Mouse (Mus musculus) forebrain, embryonic 14.5 days (tissue): Measurements from ENCODE around the gene Adrm1. TPM values are rescaled to one million over a fixed set of nuclear protein-coding genes. Genes with fewer than 3 reads are reported as not detected.

Experiments used
- ATAC-seq: fragments of 200-750 bp; cut with Nextera tagmentation; 2 replicates; pipeline ENCODE4 v1.8.0; 2017; ENCODE audit warnings: mild to moderate bottlenecking, moderate library complexity
- DNase-seq: peaks from one replicate; pipeline ENCODE4 v3.0.0-alpha.2; 2015; ENCODE audit warnings: low spot score
- H3K27ac ChIP-seq: fragments of 300-500 bp; sonication (generic); 2 replicates; pipeline ENCODE4 v1.5.1; 2014; ENCODE audit warnings: low read depth, mild to moderate bottlenecking, control low read depth, low read length, moderate library complexity
- H3K27me3 ChIP-seq: fragments of 300-500 bp; sonication (generic); replicated peaks from 2 replicates; pipeline ENCODE4 v1.6.1; 2014; ENCODE audit warnings: low read length, control low read depth, mixed read lengths; ENCODE audit not compliant: control insufficient read depth, insufficient read depth
- H3K36me3 ChIP-seq: fragments of 300-500 bp; sonication (generic); 2 replicates; pipeline ENCODE4 v1.6.1; 2014; ENCODE audit warnings: low read length, control low read depth; ENCODE audit not compliant: control insufficient read depth, insufficient read depth
- H3K4me1 ChIP-seq: fragments of 300-500 bp; sonication (generic); 2 replicates; pipeline ENCODE4 v1.6.1; 2014; ENCODE audit warnings: antibody characterized with exemption, low read length, control low read depth; ENCODE audit not compliant: control insufficient read depth, insufficient read depth
- H3K4me2 ChIP-seq: fragments of 300-500 bp; sonication (generic); 2 replicates; pipeline ENCODE4 v1.6.1; 2014; ENCODE audit warnings: mild to moderate bottlenecking, control low read depth, low read length
- H3K4me3 ChIP-seq: fragments of 300-500 bp; sonication (generic); 2 replicates; pipeline ENCODE4 v1.5.1; 2014; ENCODE audit warnings: low read depth, low read length, control low read depth
- H3K9ac ChIP-seq: fragments of 300-500 bp; sonication (generic); 2 replicates; pipeline ENCODE4 v1.6.1; 2014; ENCODE audit warnings: mild to moderate bottlenecking, low read length, control low read depth, moderate library complexity
- H3K9me3 ChIP-seq: fragments of 300-500 bp; sonication (generic); replicated peaks from 2 replicates; pipeline ENCODE4 v1.6.1; 2016; ENCODE audit warnings: low read length, control low read depth, mixed read lengths; ENCODE audit not compliant: control insufficient read depth
- WGBS: fragments of 180-500 bp; shearing (Covaris S2); extraction: QIAGEN DNeasy Blood & Tissue Kit; methylation state at CpG from one replicate; pipeline ENCODE4 v1.1.7; 2014; 5-methylcytosine and 5-hydroxymethylcytosine counted together
- polyA plus RNA-seq: library from polyadenylated mRNA; unstranded; fragments of >200 nt; fragmentation: Nextera tagmentation; extraction: Ambion mirVana; gene quantifications from 2 replicates; pipeline ENCODE4 v1.2.1, GENCODE M21; 2014

The Adrm1 gene
- polyA plus RNA-seq, 1 experiment from 2014 or later: 147 TPM

GRCm38 (mm10) chr2:180148551-180148950 lies 22.7 kb upstream of the Adrm1 start:
- no peak overlapping the region for H3K9ac ChIP-seq
- H3K27me3 ChIP-seq: no peaks in the 10 kb centered on the region
- 94% methylated on average over 9 of the region's 9 CpGs for WGBS
- no peaks in the 10 kb centered on the region for H3K4me1 ChIP-seq
- ATAC-seq (no peak), DNase-seq (no peak)
- H3K36me3 ChIP-seq: peaks cover 87% of the 10 kb centered on the region
- H3K9me3 ChIP-seq: no peaks in the 10 kb centered on the region
- H3K27ac ChIP-seq: no peak overlapping the region
- H3K4me3 ChIP-seq: no peak overlapping the region
- H3K4me2 ChIP-seq: no peak overlapping the region

GRCm38 (mm10) chr2:180154796-180155195 lies 16.5 kb upstream of the Adrm1 start:
- no peaks in the 10 kb centered on the region for H3K9me3 ChIP-seq
- peak; percentile 19 for DNase-seq
- no peaks in the 10 kb centered on the region for H3K4me1 ChIP-seq
- H3K4me2 ChIP-seq: no peak overlapping the region
- 67% methylated on average over 3 of the region's 3 CpGs for WGBS
- no peak overlapping the region for H3K27ac ChIP-seq
- no peak overlapping the region for H3K4me3 ChIP-seq
- no peaks in the 10 kb centered on the region for H3K27me3 ChIP-seq
- ATAC-seq: no peak
- peaks cover 85% of the 10 kb centered on the region for H3K36me3 ChIP-seq
- no peak overlapping the region for H3K9ac ChIP-seq

- DNase-seq: no peak
- H3K9ac ChIP-seq: no peak overlapping the region
- no peaks in the 10 kb centered on the region for H3K9me3 ChIP-seq
- peaks cover 85% of the 10 kb centered on the region for H3K36me3 ChIP-seq
- H3K4me3 ChIP-seq: no peak overlapping the region
- H3K27me3 ChIP-seq: no peaks in the 10 kb centered on the region
- H3K4me1 ChIP-seq: no peaks in the 10 kb centered on the region
- H3K27ac ChIP-seq: no peak overlapping the region
- no peak for ATAC-seq
- no peak overlapping the region for H3K4me2 ChIP-seq
- 91% methylated on average over 3 of the region's 3 CpGs for WGBS
Observed at GRCm38 (mm10) chr2:180158627-180159026, 12.7 kb upstream of the Adrm1 start.

GRCm38 (mm10) chr2:180165855-180166254 lies 5.4 kb upstream of the Adrm1 start:
- ATAC-seq: no peak
- Histone ChIP-seq H3K4me3 (no peak overlapping the region), H3K36me3 (peaks cover 35% of the 10 kb centered on the region), H3K4me2 (no peak overlapping the region), H3K27ac (no peak overlapping the region), H3K27me3 (no peaks in the 10 kb centered on the region), H3K9ac (no peak overlapping the region), H3K4me1 (peaks cover 2% of the 10 kb centered on the region; the same call in 1 of the 2 replicates), H3K9me3 (no peaks in the 10 kb centered on the region)
- WGBS: 80% methylated on average over 2 of the region's 2 CpGs
- no peak for DNase-seq

GRCm38 (mm10) chr2:180166869-180167268 lies 4.4 kb upstream of the Adrm1 start:
- Histone ChIP-seq H3K9ac (no peak overlapping the region), H3K36me3 (peaks cover 26% of the 10 kb centered on the region), H3K27me3 (no peaks in the 10 kb centered on the region), H3K4me3 (no peak overlapping the region), H3K9me3 (no peaks in the 10 kb centered on the region), H3K27ac (no peak overlapping the region), H3K4me1 (peaks cover 3% of the 10 kb centered on the region; the same call in 1 of the 2 replicates), H3K4me2 (no peak overlapping the region)
- ATAC-seq (no peak), DNase-seq (no peak)
- 79% methylated on average over 2 of the region's 2 CpGs for WGBS

GRCm38 (mm10) chr2:180170151-180170805 lies 1.0 kb upstream of the Adrm1 start:
- Histone ChIP-seq H3K27ac (no peak overlapping the region), H3K4me1 (peaks cover 10% of the 10 kb centered on the region), H3K4me2 (peak overlapping the region; percentile 59), H3K36me3 (peaks cover 28% of the 10 kb centered on the region), H3K4me3 (no peak overlapping the region), H3K9ac (peak overlapping the region; percentile 63), H3K9me3 (no peaks in the 10 kb centered on the region), H3K27me3 (no peaks in the 10 kb centered on the region)
- 78% methylated on average over 11 of the region's 11 CpGs for WGBS
- DNase-seq (peak; percentile 3), ATAC-seq (no peak)

- under 1% methylated on average over 56 of the region's 80 CpGs for WGBS
- Histone ChIP-seq H3K4me1 (peaks cover 10% of the 10 kb centered on the region), H3K27me3 (no peaks in the 10 kb centered on the region), H3K9ac (peak overlapping the region; percentile 96), H3K36me3 (peaks cover 40% of the 10 kb centered on the region), H3K27ac (peak overlapping the region; percentile 87), H3K4me3 (peak overlapping the region; percentile 97), H3K4me2 (peak overlapping the region; percentile 98), H3K9me3 (no peaks in the 10 kb centered on the region)
- ATAC-seq (peak; percentile 70), DNase-seq (peak; percentile 33)
Observed at GRCm38 (mm10) chr2:180171522-180172070, 311 bp downstream of the Adrm1 start.

GRCm38 (mm10) chr2:180172152-180172551 lies 867 bp downstream of the Adrm1 start:
- H3K4me2 ChIP-seq: peak overlapping the region; percentile 98
- ATAC-seq (no peak), DNase-seq (no peak)
- H3K9ac ChIP-seq: peak overlapping the region; percentile 96
- peaks cover 10% of the 10 kb centered on the region for H3K4me1 ChIP-seq
- 10% methylated on average over 5 of the region's 9 CpGs for WGBS
- H3K4me3 ChIP-seq: peak overlapping the region; percentile 97
- H3K9me3 ChIP-seq: no peaks in the 10 kb centered on the region
- H3K27me3 ChIP-seq: no peaks in the 10 kb centered on the region
- no peak overlapping the region for H3K27ac ChIP-seq
- H3K36me3 ChIP-seq: peaks cover 43% of the 10 kb centered on the region

GRCm38 (mm10) chr2:180173163-180173562 lies 1.9 kb downstream of the Adrm1 start:
- H3K9ac ChIP-seq: no peak overlapping the region
- H3K4me1 ChIP-seq: peaks cover 10% of the 10 kb centered on the region
- peak overlapping the region; percentile 98 for H3K4me2 ChIP-seq
- H3K27me3 ChIP-seq: no peaks in the 10 kb centered on the region
- 80% methylated on average over 4 of the region's 4 CpGs for WGBS
- ATAC-seq (no peak), DNase-seq (no peak)
- no peak overlapping the region; the same call in 1 of the 2 replicates for H3K4me3 ChIP-seq
- peaks cover 54% of the 10 kb centered on the region for H3K36me3 ChIP-seq
- no peak overlapping the region for H3K27ac ChIP-seq
- H3K9me3 ChIP-seq: no peaks in the 10 kb centered on the region
